Mouse (Mus musculus): Measurements from ENCODE around the gene Ankar. TPM values are rescaled to one million over a fixed set of nuclear protein-coding genes. Genes with fewer than 3 reads are reported as not detected.

Gene Ankar
- polyA plus RNA-seq (2015; fragmentation: Nextera tagmentation; extraction: Ambion mirVana), result not detected in 2 replicates

DNA sequence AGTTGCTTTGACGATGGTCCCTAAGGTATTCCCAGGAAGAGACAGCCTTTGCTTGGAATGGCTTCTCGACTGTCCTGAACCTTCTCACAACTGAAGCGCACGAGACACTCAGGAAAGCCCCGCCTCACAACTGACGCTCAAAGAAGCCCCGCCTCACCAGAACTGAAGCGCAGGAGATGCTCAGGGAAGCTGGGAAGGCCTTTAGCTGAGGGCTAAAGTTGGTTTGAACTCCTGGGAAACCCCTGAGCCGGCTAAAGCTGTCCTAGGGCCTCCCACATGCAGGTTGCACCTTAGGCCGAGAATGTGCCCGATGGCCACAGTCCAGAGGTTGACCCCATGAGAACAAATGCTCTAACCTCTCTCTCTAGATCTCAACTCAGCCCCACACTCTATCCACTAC lies at the start of gene Ankar:
TSS of gene Ankar (minus strand) at position 101 of the 400 bp plus-strand sequence.
- Histone ChIP-seq H3K27me3 (no peaks in the 10 kb centered on the region), H3K4me3 (no peak within 1 kb of the TSS), H3K9ac (no peak within 1 kb of the TSS), H3K36me3 (no peaks in the 10 kb centered on the region), H3K9me3 (no peaks in the 10 kb centered on the region), H3K4me2 (no peak within 1 kb of the TSS), H3K27ac (no peak within 1 kb of the TSS), H3K4me1 (replicated peaks) (no peaks in the 10 kb centered on the region)
- no peak for ATAC-seq (ENCODE audit: low FRiP score)
- WGBS, result 86% methylated on average over 11 of the region's 11 CpGs

DNA sequence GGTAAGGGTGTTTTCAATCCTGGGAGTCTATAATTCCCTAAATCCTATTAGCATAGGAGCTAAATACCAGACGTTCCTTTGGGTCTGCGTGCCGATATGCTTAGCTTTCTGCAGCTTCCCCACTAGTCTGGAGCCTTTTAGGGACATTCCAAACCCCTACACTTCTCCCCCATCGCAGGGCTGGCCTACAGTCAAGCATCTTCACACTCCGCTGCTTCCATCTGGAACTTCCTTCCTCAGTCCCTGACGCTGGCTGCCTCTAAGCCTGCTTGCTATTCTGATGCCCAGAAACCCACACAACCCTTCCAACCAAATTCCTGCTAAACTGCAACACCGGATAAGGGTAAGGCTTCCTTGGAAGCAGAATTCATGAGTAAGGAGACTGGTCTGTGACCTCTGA lies 46.0 kb upstream of the Ankar start:
- no peak for ATAC-seq (ENCODE audit: low FRiP score)
- H3K27ac ChIP-seq, result no peak overlapping the region
- H3K9me3 ChIP-seq, result no peaks in the 10 kb centered on the region
- 76% methylated on average over 7 of the region's 7 CpGs for WGBS
- H3K36me3 ChIP-seq, result no peaks in the 10 kb centered on the region
- no peak overlapping the region for H3K4me2 ChIP-seq
- no peak overlapping the region for H3K9ac ChIP-seq
- no peaks in the 10 kb centered on the region for H3K27me3 ChIP-seq
- H3K4me3 ChIP-seq, result no peak overlapping the region
- H3K4me1 ChIP-seq (replicated peaks), result no peaks in the 10 kb centered on the region

- H3K27me3 ChIP-seq, result no peaks in the 10 kb centered on the region
- H3K27ac ChIP-seq, result no peak overlapping the region
- H3K9ac ChIP-seq, result no peak overlapping the region
- 80% methylated on average over 8 of the region's 8 CpGs for WGBS
- H3K4me1 ChIP-seq (replicated peaks), result peaks cover 2% of the 10 kb centered on the region
- H3K9me3 ChIP-seq, result no peaks in the 10 kb centered on the region
- H3K36me3 ChIP-seq, result no peaks in the 10 kb centered on the region
- no peak for ATAC-seq (ENCODE audit: low FRiP score)
- no peak overlapping the region for H3K4me2 ChIP-seq
- H3K4me3 ChIP-seq, result no peak overlapping the region
Observed at GRCm38 (mm10) chr1:72744816-72745506, 44.6 kb upstream of the Ankar start.

- H3K4me3 ChIP-seq, result no peak overlapping the region
- H3K4me1 ChIP-seq (replicated peaks), result peaks cover 20% of the 10 kb centered on the region
- H3K36me3 ChIP-seq, result no peaks in the 10 kb centered on the region
- H3K27ac ChIP-seq, result no peak overlapping the region
- 92% methylated on average over 5 of the region's 5 CpGs for WGBS
- H3K9ac ChIP-seq, result no peak overlapping the region
- no peak overlapping the region for H3K4me2 ChIP-seq
- no peaks in the 10 kb centered on the region for H3K27me3 ChIP-seq
- no peak for ATAC-seq (ENCODE audit: low FRiP score)
- no peaks in the 10 kb centered on the region for H3K9me3 ChIP-seq
Observed at GRCm38 (mm10) chr1:72741406-72741805, 41.0 kb upstream of the Ankar start.

DNA sequence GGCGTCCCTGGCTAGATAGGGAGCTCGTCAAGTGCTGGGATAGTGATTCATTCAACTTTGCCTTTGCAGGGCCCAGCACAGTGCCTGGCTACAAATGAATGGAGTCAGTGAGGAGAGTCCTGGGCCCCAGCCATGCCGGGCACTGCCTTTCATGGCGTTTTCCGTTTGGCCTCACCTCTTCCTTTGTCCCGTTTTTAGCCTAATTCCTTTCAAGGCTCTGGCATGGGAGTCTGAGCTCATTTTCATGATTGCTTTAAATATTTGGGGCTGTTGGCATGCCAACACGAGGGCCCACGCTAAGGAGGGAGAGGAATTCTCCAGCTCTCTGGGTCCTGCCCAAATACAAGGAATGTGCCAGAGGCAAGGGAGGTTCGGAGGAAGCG lies 39.3 kb upstream of the Ankar start:
- Histone ChIP-seq H3K9ac (no peak overlapping the region), H3K27ac (peak overlapping the region; percentile 78), H3K4me1 (replicated peaks) (peaks cover 23% of the 10 kb centered on the region), H3K4me3 (no peak overlapping the region), H3K9me3 (no peaks in the 10 kb centered on the region), H3K36me3 (no peaks in the 10 kb centered on the region), H3K27me3 (no peaks in the 10 kb centered on the region), H3K4me2 (no peak overlapping the region)
- WGBS, result 48% methylated on average over 10 of the region's 10 CpGs
- ATAC-seq (ENCODE audit: low FRiP score), result peak; percentile 72

- H3K4me2 ChIP-seq, result no peak overlapping the region
- H3K9me3 ChIP-seq, result no peaks in the 10 kb centered on the region
- H3K27ac ChIP-seq, result peak overlapping the region; percentile 78
- H3K9ac ChIP-seq, result no peak overlapping the region
- H3K4me3 ChIP-seq, result no peak overlapping the region
- WGBS, result 65% methylated on average over 15 of the region's 15 CpGs
- ATAC-seq (ENCODE audit: low FRiP score), result peak; percentile 72
- H3K27me3 ChIP-seq, result no peaks in the 10 kb centered on the region
- H3K36me3 ChIP-seq, result no peaks in the 10 kb centered on the region
- H3K4me1 ChIP-seq (replicated peaks), result peaks cover 23% of the 10 kb centered on the region
Observed at GRCm38 (mm10) chr1:72738946-72739680, 38.7 kb upstream of the Ankar start.

GRCm38 (mm10) chr1:72736397-72737125 lies 36.2 kb upstream of the Ankar start:
- Histone ChIP-seq H3K9me3 (no peaks in the 10 kb centered on the region), H3K9ac (no peak overlapping the region), H3K36me3 (no peaks in the 10 kb centered on the region), H3K4me3 (no peak overlapping the region), H3K4me2 (no peak overlapping the region), H3K27me3 (no peaks in the 10 kb centered on the region), H3K4me1 (replicated peaks) (peaks cover 23% of the 10 kb centered on the region), H3K27ac (no peak overlapping the region)
- WGBS, result 64% methylated on average over 13 of the region's 13 CpGs
- no peak for ATAC-seq (ENCODE audit: low FRiP score)

GRCm38 (mm10) chr1:72733191-72733691 lies 32.9 kb upstream of the Ankar start:
- H3K4me3 ChIP-seq, result no peak overlapping the region
- H3K9ac ChIP-seq, result no peak overlapping the region
- no peak for ATAC-seq (ENCODE audit: low FRiP score)
- 0 out of 2 replicates have a peak, but pooled peaks cover 7% of the 10 kb centered on the region for H3K4me1 ChIP-seq (replicated peaks)
- WGBS, result 86% methylated on average over 9 of the region's 9 CpGs
- no peaks in the 10 kb centered on the region for H3K9me3 ChIP-seq
- no peak overlapping the region for H3K27ac ChIP-seq
- H3K36me3 ChIP-seq, result no peaks in the 10 kb centered on the region
- H3K4me2 ChIP-seq, result no peak overlapping the region
- no peaks in the 10 kb centered on the region for H3K27me3 ChIP-seq

DNA sequence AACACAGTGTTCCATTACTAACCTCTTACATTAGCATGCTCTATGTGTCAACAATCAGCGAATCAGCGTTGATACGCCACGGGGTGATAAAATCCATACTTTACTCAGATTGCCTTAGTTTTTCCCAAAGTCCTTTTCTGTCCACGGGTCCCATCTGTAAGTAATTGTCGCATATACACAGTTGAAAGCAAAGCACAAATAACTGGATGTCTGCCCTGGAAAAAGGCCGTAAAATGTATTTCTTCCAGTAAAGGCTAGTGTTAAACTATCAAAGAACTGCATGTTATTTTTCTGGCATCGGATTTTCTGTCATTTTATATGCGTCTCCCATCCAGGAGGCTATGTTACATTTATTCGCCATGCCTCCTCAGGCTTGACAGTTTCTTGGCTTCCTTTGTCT lies 29.7 kb upstream of the Ankar start:
- ATAC-seq (ENCODE audit: low FRiP score), result no peak
- Histone ChIP-seq H3K4me2 (no peak overlapping the region), H3K27me3 (no peaks in the 10 kb centered on the region), H3K9ac (no peak overlapping the region), H3K4me1 (replicated peaks) (no peaks in the 10 kb centered on the region), H3K9me3 (no peaks in the 10 kb centered on the region), H3K27ac (no peak overlapping the region), H3K4me3 (no peak overlapping the region), H3K36me3 (no peaks in the 10 kb centered on the region)
- 77% methylated on average over 10 of the region's 10 CpGs for WGBS

DNA sequence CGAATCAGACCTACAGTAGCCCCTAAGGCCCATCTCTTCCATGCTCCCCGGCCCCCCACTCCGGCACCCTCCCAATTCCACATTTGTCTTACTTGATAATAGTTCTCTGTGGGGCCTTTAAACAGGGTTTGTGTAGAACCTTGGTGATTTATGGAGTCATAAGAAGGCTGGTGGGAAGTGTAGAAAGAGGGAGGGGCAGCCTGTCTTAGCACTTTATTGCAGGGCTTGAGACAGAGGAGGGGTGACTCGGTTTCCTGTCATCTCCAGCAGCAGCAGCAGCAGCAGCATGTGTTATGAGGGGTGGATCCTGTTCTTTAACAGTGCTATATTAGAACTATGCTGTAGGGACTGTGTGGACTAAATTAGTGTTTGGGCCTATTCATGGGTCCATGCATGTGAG lies 28.4 kb upstream of the Ankar start:
- H3K4me3 ChIP-seq, result no peak overlapping the region
- no peaks in the 10 kb centered on the region for H3K9me3 ChIP-seq
- no peak overlapping the region for H3K27ac ChIP-seq
- H3K27me3 ChIP-seq, result no peaks in the 10 kb centered on the region
- ATAC-seq (ENCODE audit: low FRiP score), result no peak
- WGBS, result 80% methylated on average over 4 of the region's 4 CpGs
- H3K4me2 ChIP-seq, result no peak overlapping the region
- H3K9ac ChIP-seq, result no peak overlapping the region
- no peaks in the 10 kb centered on the region for H3K4me1 ChIP-seq (replicated peaks)
- no peaks in the 10 kb centered on the region for H3K36me3 ChIP-seq

GRCm38 (mm10) chr1:72725941-72726340 lies 25.6 kb upstream of the Ankar start:
- WGBS, result 91% methylated on average over 13 of the region's 13 CpGs

DNA sequence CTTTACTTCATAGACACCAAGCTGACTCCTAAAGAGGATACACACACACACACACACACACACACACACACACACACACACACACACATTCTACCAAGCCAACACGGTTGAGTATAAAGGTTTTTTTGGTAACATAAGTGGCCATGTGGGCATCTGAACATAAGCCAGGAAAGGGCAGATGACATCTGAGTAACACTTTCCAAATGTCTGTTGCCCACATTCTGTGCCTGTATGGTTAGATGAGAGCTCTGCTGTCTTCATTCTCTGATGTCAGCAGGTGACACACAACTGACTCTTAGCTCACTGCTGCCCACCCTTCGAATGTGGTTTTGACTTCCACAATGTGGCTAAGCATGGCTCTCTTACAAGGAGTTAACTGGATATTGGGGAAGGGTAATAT lies 24.0 kb upstream of the Ankar start:
- H3K9me3 ChIP-seq, result no peaks in the 10 kb centered on the region
- 88% methylated on average over 2 of the region's 2 CpGs for WGBS
- H3K4me2 ChIP-seq, result no peak overlapping the region
- H3K27ac ChIP-seq, result no peak overlapping the region
- H3K4me3 ChIP-seq, result no peak overlapping the region
- H3K27me3 ChIP-seq, result no peaks in the 10 kb centered on the region
- no peak overlapping the region for H3K9ac ChIP-seq
- ATAC-seq (ENCODE audit: low FRiP score), result no peak
- H3K4me1 ChIP-seq (replicated peaks), result peaks cover 6% of the 10 kb centered on the region
- H3K36me3 ChIP-seq, result peaks cover 2% of the 10 kb centered on the region; the same call in 1 of the 2 replicates

More at GRCm38 (mm10) chr1:72725941-72726340, 25.6 kb upstream of the Ankar start:
- Histone ChIP-seq H3K36me3 (no peaks in the 10 kb centered on the region), H3K4me2 (no peak overlapping the region), H3K27ac (no peak overlapping the region), H3K4me3 (no peak overlapping the region), H3K27me3 (no peaks in the 10 kb centered on the region), H3K9me3 (no peaks in the 10 kb centered on the region), H3K4me1 (replicated peaks) (no peaks in the 10 kb centered on the region), H3K9ac (no peak overlapping the region)
- no peak for ATAC-seq (ENCODE audit: low FRiP score)

Measured in hindbrain, embryonic 13.5 days (tissue).